Mouse (Mus musculus) heart, embryonic 10.5 days (tissue): ENCODE data around the gene Pak1ip1. TPM values are rescaled to one million over a fixed set of nuclear protein-coding genes. Genes with fewer than 3 reads are reported as not detected.
"Not testable (repeated sequence)": the region's sequence is repeated elsewhere in the genome, so short reads cannot be mapped to it uniquely, and the experiment has no call there.

Source experiments
- DNase-seq: peaks from one replicate; pipeline ENCODE4 v3.0.0-alpha.2; 2017; ENCODE audit warnings: low spot score
- H3K27ac ChIP-seq: fragments of 300-500 bp; sonication (generic); 2 replicates; pipeline ENCODE4 v1.5.1; 2016; ENCODE audit warnings: mild to moderate bottlenecking
- H3K27me3 ChIP-seq: fragments of 300-500 bp; sonication (generic); 2 replicates; pipeline ENCODE4 v1.6.1; 2016; ENCODE audit warnings: mild to moderate bottlenecking; ENCODE audit not compliant: poor library complexity, insufficient read depth, severe bottlenecking
- H3K36me3 ChIP-seq: fragments of 300-500 bp; sonication (generic); 2 replicates; pipeline ENCODE4 v1.6.1; 2016; ENCODE audit warnings: mild to moderate bottlenecking, moderate library complexity
- H3K4me1 ChIP-seq: fragments of 300-500 bp; sonication (generic); 2 replicates; pipeline ENCODE4 v1.6.1; 2016; ENCODE audit warnings: mild to moderate bottlenecking
- H3K4me3 ChIP-seq: fragments of 300-500 bp; sonication (generic); 2 replicates; pipeline ENCODE4 v1.5.1; 2016; ENCODE audit warnings: mild to moderate bottlenecking, moderate library complexity
- H3K9me3 ChIP-seq: fragments of 300-500 bp; sonication (generic); 2 replicates; pipeline ENCODE4 v1.6.1; 2016; ENCODE audit warnings: mild to moderate bottlenecking, moderate library complexity
- WGBS: fragments of 180-500 bp; shearing (Covaris S2); methylation state at CpG from one replicate; pipeline ENCODE4 v1.1.7; 2016; 5-methylcytosine and 5-hydroxymethylcytosine counted together
- polyA plus RNA-seq: library from polyadenylated mRNA; unstranded; fragments of >200 nt; fragmentation: Nextera tagmentation; extraction: Ambion mirVana; gene quantifications from 2 replicates; pipeline ENCODE4 v1.2.1, GENCODE M21; 2016

The Pak1ip1 gene
- polyA plus RNA-seq, 1 experiment from 2014 or later = 72.1 TPM

- Histone ChIP-seq H3K36me3 (no peaks in the 10 kb centered on the region), H3K4me3 (no peak overlapping the region), H3K9me3 (no peaks in the 10 kb centered on the region), H3K4me1 (no peaks in the 10 kb centered on the region), H3K27ac (no peak overlapping the region), H3K27me3 (no peaks in the 10 kb centered on the region)
- no peak for DNase-seq
- 73% methylated on average over 1 of the region's 1 CpGs for WGBS
These were observed 18.1 kb upstream of the Pak1ip1 start for GRCm38 (mm10) chr13:40982759-40983158.

GRCm38 (mm10) chr13:40986081-40986480 is 14.7 kb upstream of the Pak1ip1 start:
- H3K36me3 ChIP-seq = no peaks in the 10 kb centered on the region
- H3K4me3 ChIP-seq = no peak overlapping the region
- H3K27me3 ChIP-seq = no peaks in the 10 kb centered on the region
- H3K9me3 ChIP-seq = no peaks in the 10 kb centered on the region
- H3K4me1 ChIP-seq = no peaks in the 10 kb centered on the region
- H3K27ac ChIP-seq = no peak overlapping the region
- DNase-seq = no peak
- 87% methylated on average over 5 of the region's 5 CpGs for WGBS

GRCm38 (mm10) chr13:40987608-40988303 is 13.1 kb upstream of the Pak1ip1 start:
- H3K36me3 ChIP-seq, H3K27me3 ChIP-seq, H3K27ac ChIP-seq, H3K9me3 ChIP-seq, DNase-seq, H3K4me3 ChIP-seq, H3K4me1 ChIP-seq: not testable (repeated sequence)
- WGBS = 54% methylated on average over 4 of the region's 4 CpGs

GRCm38 (mm10) chr13:40988418-40988817 is 12.4 kb upstream of the Pak1ip1 start:
- no peaks in the 10 kb centered on the region for H3K4me1 ChIP-seq
- no peaks in the 10 kb centered on the region for H3K36me3 ChIP-seq
- no peak overlapping the region for H3K4me3 ChIP-seq
- DNase-seq = no peak
- no peaks in the 10 kb centered on the region for H3K27me3 ChIP-seq
- 61% methylated on average over 2 of the region's 2 CpGs for WGBS
- H3K27ac ChIP-seq = no peak overlapping the region
- no peaks in the 10 kb centered on the region for H3K9me3 ChIP-seq

- H3K4me3 ChIP-seq = no peak overlapping the region
- no peak for DNase-seq
- H3K27me3 ChIP-seq = no peaks in the 10 kb centered on the region
- H3K27ac ChIP-seq = peak overlapping the region; percentile 59
- 36% methylated on average over 8 of the region's 8 CpGs for WGBS
- H3K4me1 ChIP-seq = peaks cover 10% of the 10 kb centered on the region; the same call in 1 of the 2 replicates
- H3K9me3 ChIP-seq = no peaks in the 10 kb centered on the region
- H3K36me3 ChIP-seq = no peaks in the 10 kb centered on the region
These were observed 6.1 kb upstream of the Pak1ip1 start for GRCm38 (mm10) chr13:40994487-40995263.

GRCm38 (mm10) chr13:40998537-40998936 is 2.3 kb upstream of the Pak1ip1 start:
- H3K9me3 ChIP-seq, H3K36me3 ChIP-seq, H3K27me3 ChIP-seq, DNase-seq, H3K27ac ChIP-seq, H3K4me3 ChIP-seq: not testable (repeated sequence)
- H3K4me1 ChIP-seq = peaks cover 23% of the 10 kb centered on the region
- 85% methylated on average over 5 of the region's 5 CpGs for WGBS

GRCm38 (mm10) chr13:41000140-41000925 is 490 bp upstream of the Pak1ip1 start:
- peaks cover 15% of the 10 kb centered on the region for H3K36me3 ChIP-seq
- WGBS = under 1% methylated on average over 25 of the region's 25 CpGs
- H3K27ac ChIP-seq = peak overlapping the region; percentile 95
- peak overlapping the region; percentile 86 for H3K4me3 ChIP-seq
- peak; percentile 78 for DNase-seq
- no peaks in the 10 kb centered on the region for H3K9me3 ChIP-seq
- peaks cover 14% of the 10 kb centered on the region for H3K4me1 ChIP-seq
- H3K27me3 ChIP-seq = no peaks in the 10 kb centered on the region

GRCm38 (mm10) chr13:41002001-41002400 is 1.2 kb downstream of the Pak1ip1 start:
- H3K4me1 ChIP-seq = peaks cover 14% of the 10 kb centered on the region
- H3K27me3 ChIP-seq = no peaks in the 10 kb centered on the region
- WGBS = 83% methylated on average over 5 of the region's 5 CpGs
- DNase-seq = no peak
- no peaks in the 10 kb centered on the region for H3K9me3 ChIP-seq
- H3K4me3 ChIP-seq = peak overlapping the region; percentile 86
- peaks cover 31% of the 10 kb centered on the region for H3K36me3 ChIP-seq
- no peak overlapping the region for H3K27ac ChIP-seq

GRCm38 (mm10) chr13:41006244-41006643 is 5.4 kb downstream of the Pak1ip1 start:
- Histone ChIP-seq H3K9me3 (no peaks in the 10 kb centered on the region), H3K4me1 (peaks cover 8% of the 10 kb centered on the region), H3K4me3 (no peak overlapping the region), H3K36me3 (peaks cover 73% of the 10 kb centered on the region), H3K27me3 (no peaks in the 10 kb centered on the region), H3K27ac (no peak overlapping the region)
- whole genome bisulfite sequencing = 93% methylated on average over 4 of the region's 4 CpGs
- DNase-seq = no peak

GRCm38 (mm10) chr13:41008271-41008670 is 7.4 kb downstream of the Pak1ip1 start:
- Histone ChIP-seq H3K4me1 (no peaks in the 10 kb centered on the region), H3K36me3 (peaks cover 88% of the 10 kb centered on the region), H3K27ac (no peak overlapping the region), H3K27me3 (no peaks in the 10 kb centered on the region), H3K4me3 (no peak overlapping the region), H3K9me3 (no peaks in the 10 kb centered on the region)
- 93% methylated on average over 10 of the region's 10 CpGs for WGBS
- no peak for DNase-seq

- Histone ChIP-seq H3K4me3 (no peak overlapping the region), H3K4me1 (no peaks in the 10 kb centered on the region), H3K9me3 (no peaks in the 10 kb centered on the region), H3K36me3 (peaks cover 92% of the 10 kb centered on the region), H3K27ac (no peak overlapping the region), H3K27me3 (no peaks in the 10 kb centered on the region)
- WGBS = 87% methylated on average over 8 of the region's 8 CpGs
- no peak for DNase-seq
These were observed 8.1 kb downstream of the Pak1ip1 start for GRCm38 (mm10) chr13:41008946-41009345.

- DNase-seq = peak; percentile 98
- Histone ChIP-seq H3K27ac (peak within 1 kb of the TSS; percentile 94), H3K27me3 (no peaks in the 10 kb centered on the region), H3K4me3 (peak within 1 kb of the TSS; percentile 75), H3K9me3 (no peaks in the 10 kb centered on the region), H3K4me1 (peaks cover 34% of the 10 kb centered on the region), H3K36me3 (peaks cover 65% of the 10 kb centered on the region)
- under 1% methylated on average over 43 of the region's 43 CpGs for WGBS
These were observed 15.2 kb downstream of the Pak1ip1 start, which contains the start of gene Tmem14c for GRCm38 (mm10) chr13:41015829-41016634. Tmem14c (plus strand) TSS chr13:41016292.
